Mouse (Mus musculus) forebrain, embryonic 14.5 days (tissue): Measurements from ENCODE around the gene Gucd1. TPM values are rescaled to one million over a fixed set of nuclear protein-coding genes. Genes with fewer than 3 reads are reported as not detected.
A peak's percentile ranks its signal among the peaks of the same experiment; 100 is the strongest.
"Not testable (repeated sequence)": the region's sequence is repeated elsewhere in the genome, so short reads cannot be mapped to it uniquely, and the experiment has no call there.

Experiments
- ATAC-seq: fragments of 200-750 bp; cut with Nextera tagmentation; 2 replicates; pipeline ENCODE4 v1.8.0; 2017; ENCODE audit warnings: mild to moderate bottlenecking, moderate library complexity
- DNase-seq: peaks from one replicate; pipeline ENCODE4 v3.0.0-alpha.2; 2015; ENCODE audit warnings: low spot score
- H3K27ac ChIP-seq: fragments of 300-500 bp; sonication (generic); 2 replicates; pipeline ENCODE4 v1.5.1; 2014; ENCODE audit warnings: low read depth, mild to moderate bottlenecking, control low read depth, low read length, moderate library complexity
- H3K27me3 ChIP-seq: fragments of 300-500 bp; sonication (generic); replicated peaks from 2 replicates; pipeline ENCODE4 v1.6.1; 2014; ENCODE audit warnings: low read length, control low read depth, mixed read lengths; ENCODE audit not compliant: control insufficient read depth, insufficient read depth
- H3K36me3 ChIP-seq: fragments of 300-500 bp; sonication (generic); 2 replicates; pipeline ENCODE4 v1.6.1; 2014; ENCODE audit warnings: low read length, control low read depth; ENCODE audit not compliant: control insufficient read depth, insufficient read depth
- H3K4me1 ChIP-seq: fragments of 300-500 bp; sonication (generic); 2 replicates; pipeline ENCODE4 v1.6.1; 2014; ENCODE audit warnings: antibody characterized with exemption, low read length, control low read depth; ENCODE audit not compliant: control insufficient read depth, insufficient read depth
- H3K4me2 ChIP-seq: fragments of 300-500 bp; sonication (generic); 2 replicates; pipeline ENCODE4 v1.6.1; 2014; ENCODE audit warnings: mild to moderate bottlenecking, control low read depth, low read length
- H3K4me3 ChIP-seq: fragments of 300-500 bp; sonication (generic); 2 replicates; pipeline ENCODE4 v1.5.1; 2014; ENCODE audit warnings: low read depth, low read length, control low read depth
- H3K9ac ChIP-seq: fragments of 300-500 bp; sonication (generic); 2 replicates; pipeline ENCODE4 v1.6.1; 2014; ENCODE audit warnings: mild to moderate bottlenecking, low read length, control low read depth, moderate library complexity
- H3K9me3 ChIP-seq: fragments of 300-500 bp; sonication (generic); replicated peaks from 2 replicates; pipeline ENCODE4 v1.6.1; 2016; ENCODE audit warnings: low read length, control low read depth, mixed read lengths; ENCODE audit not compliant: control insufficient read depth
- WGBS: fragments of 180-500 bp; shearing (Covaris S2); extraction: QIAGEN DNeasy Blood & Tissue Kit; methylation state at CpG from one replicate; pipeline ENCODE4 v1.1.7; 2014; 5-methylcytosine and 5-hydroxymethylcytosine counted together
- polyA plus RNA-seq: library from polyadenylated mRNA; unstranded; fragments of >200 nt; fragmentation: Nextera tagmentation; extraction: Ambion mirVana; gene quantifications from 2 replicates; pipeline ENCODE4 v1.2.1, GENCODE M21; 2014

The Gucd1 gene
- polyA plus RNA-seq, 1 experiment from 2014 or later, result 29.5 TPM

- Histone ChIP-seq H3K4me2 (no peak overlapping the region), H3K27me3 (no peaks in the 10 kb centered on the region), H3K9ac (no peak overlapping the region), H3K27ac (no peak overlapping the region), H3K36me3 (no peaks in the 10 kb centered on the region), H3K4me3 (no peak overlapping the region), H3K4me1 (no peaks in the 10 kb centered on the region), H3K9me3 (no peaks in the 10 kb centered on the region)
- DNase-seq (peak; percentile 8), ATAC-seq (no peak)
- WGBS, result 49% methylated on average over 14 of the region's 14 CpGs
These were observed 120.8 kb downstream of the Gucd1 start for GRCm38 (mm10) chr10:75396966-75397365.

- Histone ChIP-seq H3K9me3 (no peaks in the 10 kb centered on the region), H3K4me1 (no peaks in the 10 kb centered on the region), H3K27me3 (no peaks in the 10 kb centered on the region), H3K4me2 (no peak overlapping the region), H3K9ac (no peak overlapping the region), H3K36me3 (no peaks in the 10 kb centered on the region), H3K4me3 (no peak overlapping the region), H3K27ac (no peak overlapping the region)
- ATAC-seq (no peak), DNase-seq (no peak)
- 87% methylated on average over 8 of the region's 8 CpGs for whole genome bisulfite sequencing
These were observed 123.0 kb downstream of the Gucd1 start for GRCm38 (mm10) chr10:75394796-75395195.

- no peaks in the 10 kb centered on the region for H3K9me3 ChIP-seq
- no peaks in the 10 kb centered on the region for H3K27me3 ChIP-seq
- no peak for ATAC-seq
- WGBS, result 91% methylated on average over 4 of the region's 4 CpGs
- no peak overlapping the region for H3K4me3 ChIP-seq
- no peak overlapping the region for H3K9ac ChIP-seq
- H3K36me3 ChIP-seq, result no peaks in the 10 kb centered on the region
- no peak for DNase-seq
- H3K27ac ChIP-seq, result no peak overlapping the region
- no peak overlapping the region for H3K4me2 ChIP-seq
- no peaks in the 10 kb centered on the region for H3K4me1 ChIP-seq
These were observed 126.9 kb downstream of the Gucd1 start for GRCm38 (mm10) chr10:75390832-75391231.

- no peaks in the 10 kb centered on the region for H3K36me3 ChIP-seq
- no peak for DNase-seq
- H3K4me1 ChIP-seq, result no peaks in the 10 kb centered on the region
- no peak for ATAC-seq
- H3K27ac ChIP-seq, result no peak overlapping the region
- no peak overlapping the region for H3K4me3 ChIP-seq
- no peak overlapping the region for H3K4me2 ChIP-seq
- WGBS, result 80% methylated on average over 2 of the region's 2 CpGs
- no peaks in the 10 kb centered on the region for H3K27me3 ChIP-seq
- no peaks in the 10 kb centered on the region for H3K9me3 ChIP-seq
- H3K9ac ChIP-seq, result no peak overlapping the region
These were observed 127.6 kb downstream of the Gucd1 start for GRCm38 (mm10) chr10:75390156-75390555.

GRCm38 (mm10) chr10:75378688-75379087, 139.1 kb downstream of the Gucd1 start:
- no peaks in the 10 kb centered on the region for H3K9me3 ChIP-seq
- no peaks in the 10 kb centered on the region for H3K4me1 ChIP-seq
- WGBS, result 87% methylated on average over 10 of the region's 10 CpGs
- H3K27ac ChIP-seq, result no peak overlapping the region
- no peak overlapping the region for H3K4me3 ChIP-seq
- no peak overlapping the region for H3K4me2 ChIP-seq
- DNase-seq (no peak), ATAC-seq (no peak)
- no peak overlapping the region for H3K9ac ChIP-seq
- no peaks in the 10 kb centered on the region for H3K36me3 ChIP-seq
- no peaks in the 10 kb centered on the region for H3K27me3 ChIP-seq

- WGBS, result 72% methylated on average over 12 of the region's 19 CpGs
- not testable (repeated sequence) for H3K36me3 ChIP-seq, H3K27ac ChIP-seq, H3K4me1 ChIP-seq, H3K4me2 ChIP-seq, H3K27me3 ChIP-seq, H3K9me3 ChIP-seq, H3K4me3 ChIP-seq, H3K9ac ChIP-seq
- DNase-seq (peak; percentile 42), ATAC-seq (peak; percentile 85)
These were observed 144.0 kb downstream of the Gucd1 start for GRCm38 (mm10) chr10:75373655-75374351.

GRCm38 (mm10) chr10:75365231-75365633, 152.5 kb downstream of the Gucd1 start:
- Histone ChIP-seq H3K9me3 (no peaks in the 10 kb centered on the region), H3K9ac (no peak overlapping the region), H3K27me3 (no peaks in the 10 kb centered on the region), H3K36me3 (no peaks in the 10 kb centered on the region), H3K27ac (no peak overlapping the region), H3K4me2 (0 out of 2 replicates have a peak overlapping the region, but pooled peaks have one; percentile 12), H3K4me3 (no peak overlapping the region), H3K4me1 (peaks cover 4% of the 10 kb centered on the region; the same call in 1 of the 2 replicates)
- WGBS, result 59% methylated on average over 6 of the region's 6 CpGs
- ATAC-seq, result no peak
- DNase-seq, result no peak

GRCm38 (mm10) chr10:75364796-75365195, 153.0 kb downstream of the Gucd1 start:
- ATAC-seq (peak; percentile 40; the same call in 1 of the 2 replicates), DNase-seq (no peak)
- Histone ChIP-seq H3K4me1 (peaks cover 4% of the 10 kb centered on the region; the same call in 1 of the 2 replicates), H3K4me3 (no peak overlapping the region), H3K36me3 (no peaks in the 10 kb centered on the region), H3K27ac (peak overlapping the region; percentile 23; the same call in 1 of the 2 replicates), H3K9me3 (no peaks in the 10 kb centered on the region), H3K9ac (no peak overlapping the region), H3K4me2 (no peak overlapping the region), H3K27me3 (no peaks in the 10 kb centered on the region)
- 71% methylated on average over 9 of the region's 9 CpGs for WGBS

GRCm38 (mm10) chr10:75364214-75364690, 153.5 kb downstream of the Gucd1 start:
- H3K36me3 ChIP-seq, H3K27me3 ChIP-seq, H3K4me1 ChIP-seq, H3K4me3 ChIP-seq, H3K9me3 ChIP-seq, H3K4me2 ChIP-seq, H3K9ac ChIP-seq: not testable (repeated sequence)
- ATAC-seq, result peak; percentile 85; the same call in 1 of the 2 replicates
- peak overlapping the region; percentile 23; the same call in 1 of the 2 replicates for H3K27ac ChIP-seq
- 0% methylated on average over 1 of the region's 1 CpGs for WGBS
- DNase-seq, result peak; percentile 65
